Mouse (Mus musculus): ENCODE results near the gene Eps8. TPM values are rescaled to one million over a fixed set of nuclear protein-coding genes. Genes with fewer than 3 reads are reported as not detected.

Gene Eps8
- total RNA-seq (2021) = 10 to 100 TPM; 21.1 to 22.3 TPM
- long read RNA-seq, experiment 1, full-length matches to known transcripts = 17 of 22 reads
- long read RNA-seq, experiment 1, partial matches to known transcripts = 1 of 22 reads
- long read RNA-seq, experiment 1, other reads (novel, unspliced or antisense) = 4 of 22 reads
- long read RNA-seq, experiment 2, full-length matches to known transcripts = 19 of 27 reads
- long read RNA-seq, experiment 2, partial matches to known transcripts = 3 of 27 reads
- long read RNA-seq, experiment 2, other reads (novel, unspliced or antisense) = 5 of 27 reads

DNA sequence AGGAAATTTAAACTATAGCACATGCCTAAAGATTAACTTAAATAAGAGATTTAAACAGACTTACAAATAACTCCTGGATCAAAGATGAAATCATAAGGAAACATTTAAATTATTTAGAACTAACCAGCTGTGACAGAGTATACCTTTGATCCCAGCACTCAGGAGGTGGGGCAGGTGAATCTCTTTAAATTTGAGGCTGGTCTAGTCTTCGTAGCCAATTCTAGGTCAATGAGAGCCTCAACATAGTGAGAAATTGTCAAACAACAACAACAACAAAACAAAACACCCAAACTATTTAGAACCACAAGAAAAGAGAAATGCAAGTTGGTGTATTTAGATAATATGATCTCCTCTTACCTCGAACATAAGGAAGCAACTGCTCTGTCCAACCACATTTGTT, at the start of gene Eps8:
TSS of gene Eps8 (minus strand) at position 101 of the 400 bp plus-strand sequence.
- no peak for DNase-seq (ENCODE audit: low spot score in 2 of 2)

DNA sequence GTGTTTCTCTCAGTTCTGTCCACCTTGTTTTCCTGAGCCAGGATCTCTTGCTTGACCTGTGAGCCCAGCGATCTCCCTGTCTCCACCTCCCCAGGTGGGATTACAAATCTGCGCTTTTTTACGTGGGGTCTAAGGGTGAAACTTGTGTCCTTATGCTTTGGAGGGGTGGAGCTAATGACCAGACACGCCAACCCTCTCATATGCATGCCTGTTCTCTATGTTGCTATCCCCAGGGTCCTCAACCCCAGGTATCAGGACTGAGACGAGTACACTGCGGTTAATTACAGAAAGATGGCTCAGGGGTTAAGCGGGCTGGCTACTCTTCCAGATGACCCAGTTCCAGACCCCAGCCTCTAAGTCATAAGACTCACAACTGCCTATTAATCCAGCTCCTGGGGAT, 48.8 kb upstream of the Eps8 start:
- no peak for DNase-seq (ENCODE audit: low spot score in 2 of 2)

DNA sequence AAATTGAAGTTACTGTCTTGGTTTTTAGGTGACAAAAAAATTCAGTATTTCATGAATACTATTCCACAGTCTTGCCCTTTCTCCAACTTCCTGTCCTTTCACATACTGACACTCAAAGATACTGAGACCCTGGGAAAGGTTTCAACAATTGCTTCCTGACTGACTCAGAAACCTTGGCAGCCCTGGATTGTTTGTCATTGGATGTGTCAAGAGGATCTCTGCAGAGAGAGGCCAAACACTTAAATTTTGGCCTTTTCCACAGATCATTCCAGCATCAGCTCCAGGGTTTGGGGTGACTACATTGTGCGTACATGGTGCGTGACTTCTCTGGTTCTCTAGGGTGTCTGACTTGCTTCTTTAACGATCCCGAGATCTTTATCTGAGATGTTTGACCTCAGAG, 48.2 kb upstream of the Eps8 start:
- no peak for DNase-seq (ENCODE audit: low spot score in 2 of 2)

DNA sequence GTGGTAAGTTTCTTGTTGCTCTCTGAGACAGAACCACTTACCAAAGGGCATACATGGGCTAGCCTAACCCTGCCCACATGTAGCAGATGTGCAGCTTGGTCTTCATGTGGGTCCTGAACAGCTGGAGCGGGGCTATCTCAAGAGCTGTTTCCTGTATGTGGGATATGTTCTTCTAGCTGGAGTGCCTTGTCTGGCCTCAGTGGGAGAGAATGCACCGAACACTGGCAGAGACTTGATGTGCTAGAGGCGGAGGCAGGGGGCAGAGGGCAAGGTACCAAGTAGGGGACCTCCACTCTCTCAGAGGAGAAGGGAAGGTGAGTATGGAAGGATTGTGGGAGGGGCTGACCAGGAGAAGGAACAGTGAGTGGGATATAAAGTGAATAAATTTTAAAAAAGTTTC, 47.5 kb upstream of the Eps8 start:
- DNase-seq (ENCODE audit: low spot score in 2 of 2) = no peak

DNA sequence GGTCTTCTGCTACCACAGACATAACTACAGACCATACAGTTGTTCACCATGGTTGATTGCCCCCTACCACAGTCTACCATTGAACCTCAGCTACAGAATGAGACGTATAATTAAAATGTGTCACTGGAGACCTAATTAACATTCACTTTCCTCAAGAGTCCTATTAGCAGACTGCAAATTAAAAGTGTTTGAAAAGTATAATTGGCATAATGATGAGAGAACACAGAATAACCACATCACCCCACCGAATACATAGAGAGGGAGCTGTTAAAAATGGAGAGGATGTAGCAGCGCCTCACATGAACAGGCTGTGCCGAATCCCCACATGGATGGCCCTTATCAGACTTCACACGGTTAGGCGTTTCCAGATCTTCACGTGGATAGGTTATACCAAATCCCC, 44.8 kb upstream of the Eps8 start:
- DNase-seq (ENCODE audit: low spot score in 2 of 2) = no peak

DNA sequence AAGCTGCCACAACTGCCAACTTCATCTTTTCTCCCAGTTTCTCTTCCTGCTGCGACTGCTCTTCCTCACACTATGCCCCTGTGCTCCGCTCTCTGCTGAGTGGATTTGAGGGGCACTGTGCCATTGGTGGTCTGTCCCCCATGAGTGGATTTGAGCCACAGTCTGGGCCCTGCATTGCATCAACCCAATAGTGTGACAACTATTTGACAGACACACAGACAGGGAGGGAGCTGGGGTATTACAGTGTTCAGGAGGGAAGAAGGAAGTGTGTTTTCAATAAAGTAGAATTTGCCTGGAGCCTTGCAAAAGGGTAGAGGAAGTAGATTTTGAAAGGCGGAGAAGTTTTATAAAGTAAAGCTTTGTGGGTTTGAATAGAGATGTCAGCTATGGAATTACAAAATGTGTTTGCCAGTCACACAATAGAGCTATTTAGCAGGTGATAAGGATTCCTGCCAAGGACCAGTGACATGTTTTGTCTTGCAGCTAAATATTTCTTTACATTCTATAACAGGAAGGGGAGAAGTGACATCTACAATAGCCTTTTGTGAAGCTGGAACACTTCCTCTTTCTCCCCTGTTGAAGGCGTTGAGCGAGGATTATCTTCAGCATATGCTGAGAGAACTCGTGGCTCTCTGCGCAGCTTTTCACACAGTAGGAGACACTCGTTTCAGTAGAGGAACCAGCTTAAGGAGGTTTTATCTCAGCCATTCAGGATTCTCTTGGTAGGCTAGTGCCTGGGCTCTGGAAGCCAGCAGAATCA, 41.9 kb upstream of the Eps8 start:
- DNase-seq (ENCODE audit: low spot score in 2 of 2) = no peak

DNA sequence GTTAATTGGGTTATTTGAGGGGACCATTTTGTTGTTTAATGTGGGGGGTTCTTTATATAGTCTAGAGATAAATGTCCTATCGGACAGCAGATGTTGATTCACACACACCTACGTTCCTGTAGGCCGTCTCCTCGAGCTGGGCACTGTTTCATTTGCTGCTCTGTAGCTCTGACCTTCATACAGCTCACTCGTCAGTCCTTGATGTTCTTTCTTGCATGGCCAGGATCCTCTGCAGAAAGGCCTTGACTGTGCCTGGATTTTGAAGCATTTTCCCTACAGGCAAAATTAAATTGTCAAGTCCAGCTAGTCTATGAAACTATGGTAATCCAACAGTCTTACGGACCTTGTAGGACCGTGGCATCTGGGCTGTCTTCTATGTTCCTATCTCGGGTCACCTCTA, 40.4 kb upstream of the Eps8 start:
- DNase-seq (ENCODE audit: low spot score in 2 of 2) = no peak

DNA sequence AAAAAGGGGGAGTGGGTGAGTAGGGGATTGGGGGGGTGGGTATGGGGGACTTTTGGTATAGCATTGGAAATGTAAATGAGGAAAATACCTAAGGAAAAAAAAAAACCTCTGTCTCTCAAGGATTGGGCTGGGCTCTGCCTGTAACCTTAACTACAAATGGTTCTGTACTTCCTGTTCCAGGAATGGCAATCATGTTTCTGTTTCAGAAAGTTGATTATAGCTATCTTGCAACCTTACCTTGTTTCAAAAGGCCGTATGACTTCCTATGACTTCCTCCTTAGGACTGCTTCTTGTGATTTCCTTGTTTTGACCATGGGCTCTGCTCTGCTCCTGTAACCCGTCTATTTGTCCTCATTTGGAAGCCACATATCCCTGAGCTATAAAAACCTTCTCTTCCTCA, 39.6 kb upstream of the Eps8 start:
- no peak for DNase-seq (ENCODE audit: low spot score in 2 of 2)

DNA sequence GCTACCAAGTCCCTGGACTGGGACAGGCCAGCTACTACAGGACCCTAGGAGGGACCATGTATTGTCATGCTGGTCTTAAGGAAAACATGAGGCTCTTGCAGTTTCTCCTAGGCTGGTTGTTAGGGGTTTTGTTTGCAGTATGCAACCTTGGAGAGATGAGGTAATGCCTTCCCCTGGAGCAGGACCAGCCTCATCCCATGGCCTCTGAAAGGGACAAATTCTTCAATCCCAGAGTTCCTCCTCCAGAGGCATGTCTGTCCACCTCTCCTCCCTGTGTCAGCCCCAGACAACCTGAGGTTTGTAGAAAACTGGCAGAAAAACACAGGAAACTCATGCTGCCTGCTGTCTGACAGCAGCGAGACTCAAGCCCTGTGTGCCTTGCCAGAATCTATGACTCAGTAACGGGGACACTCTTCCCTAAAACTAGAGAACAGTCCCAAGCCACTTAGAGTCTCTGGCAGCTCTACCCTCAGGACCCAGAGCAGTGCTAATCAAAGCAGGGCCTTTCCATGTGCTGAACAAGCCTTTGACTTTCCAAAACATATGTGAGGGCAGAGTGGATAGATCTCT, 36.0 kb upstream of the Eps8 start:
- no peak for DNase-seq (ENCODE audit: low spot score in 2 of 2)

DNA sequence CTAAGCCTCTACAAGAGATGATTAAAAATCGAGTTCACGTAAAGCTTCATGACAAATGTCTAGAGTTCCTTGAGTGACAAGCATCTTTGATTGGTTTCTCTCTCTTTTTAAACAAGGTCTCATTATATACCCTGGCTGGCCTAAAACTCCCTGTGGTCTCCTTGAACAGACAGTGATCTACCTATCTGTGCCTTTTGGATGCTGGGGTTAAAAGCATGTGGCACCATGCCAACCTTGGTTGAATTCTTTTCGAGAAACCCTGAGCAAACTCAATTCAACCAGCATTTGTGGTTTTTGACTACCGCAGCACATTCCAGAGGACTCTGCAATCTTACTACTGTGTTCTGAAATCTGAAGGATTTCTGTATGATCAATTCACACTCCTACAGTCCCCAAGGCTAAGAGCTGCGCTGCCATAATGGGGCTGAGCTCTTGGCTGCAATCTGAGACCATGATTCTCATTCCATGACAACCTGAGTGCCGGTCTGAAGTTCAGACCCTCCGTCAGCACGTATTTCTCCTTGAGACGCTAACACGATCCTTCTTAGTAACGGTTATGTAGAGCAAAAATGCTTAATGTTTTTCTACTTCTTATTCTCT, 33.9 kb upstream of the Eps8 start:
- no peak for DNase-seq (ENCODE audit: low spot score in 2 of 2)

DNA sequence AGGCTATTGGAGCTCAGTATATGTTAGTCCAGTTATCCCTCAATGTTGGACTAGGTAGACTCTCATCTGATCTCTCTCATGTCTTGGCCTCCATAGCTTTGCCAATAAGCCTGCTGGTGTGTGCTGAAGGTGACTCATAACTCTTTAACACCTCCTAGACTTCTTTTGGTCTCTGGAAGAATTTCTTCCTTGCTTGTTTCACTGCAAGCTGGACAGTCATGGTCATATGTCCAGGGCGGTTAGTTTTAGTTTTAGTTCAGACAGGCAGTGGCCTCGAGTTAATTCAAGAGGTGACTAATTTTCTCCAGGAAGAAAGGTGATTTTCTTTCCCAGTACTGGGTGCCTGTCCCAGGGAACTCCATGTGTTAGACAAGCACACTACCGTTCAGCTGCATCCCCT, 33.4 kb upstream of the Eps8 start:
- no peak for DNase-seq (ENCODE audit: low spot score in 2 of 2)

DNA sequence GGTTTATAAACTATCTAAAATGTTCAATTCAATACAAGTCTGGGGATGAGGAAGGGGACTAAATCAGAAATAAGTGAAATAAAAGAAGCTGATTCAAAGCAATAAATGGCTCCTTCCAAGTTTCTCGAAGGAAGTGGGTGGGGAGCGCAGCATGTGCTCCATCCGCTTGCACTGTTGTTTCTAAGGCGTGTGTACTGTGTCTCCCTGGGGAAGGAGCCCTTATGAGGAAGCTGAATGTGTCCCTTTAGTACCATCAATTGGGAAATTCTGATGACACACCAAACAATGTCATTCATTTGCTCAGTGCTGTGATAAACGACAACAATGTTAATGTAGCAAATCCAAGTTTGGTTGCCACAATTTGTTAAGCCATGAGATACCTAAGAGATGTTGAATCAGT, 33.0 kb upstream of the Eps8 start:
- DNase-seq (ENCODE audit: low spot score in 2 of 2) = no peak

DNA sequence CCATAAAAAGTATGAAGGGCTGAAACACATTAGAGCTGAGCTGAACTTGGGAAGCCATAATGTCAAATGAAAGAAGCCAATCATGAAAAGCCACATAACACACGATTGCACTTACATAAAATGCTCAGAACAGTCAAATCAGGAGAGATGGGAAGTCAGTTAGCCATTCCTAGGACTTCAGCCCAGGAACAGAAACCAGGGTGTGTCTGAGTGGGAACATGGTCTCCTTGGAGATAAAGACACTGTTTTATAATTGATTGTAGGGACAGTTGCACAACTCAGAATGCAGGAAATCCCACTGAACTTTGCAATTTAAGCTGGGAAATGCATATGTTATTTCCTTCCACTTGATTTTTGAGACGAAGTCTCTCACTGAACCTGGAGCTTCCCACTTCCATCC, 28.0 kb upstream of the Eps8 start:
- DNase-seq (ENCODE audit: low spot score in 2 of 2) = no peak

DNA sequence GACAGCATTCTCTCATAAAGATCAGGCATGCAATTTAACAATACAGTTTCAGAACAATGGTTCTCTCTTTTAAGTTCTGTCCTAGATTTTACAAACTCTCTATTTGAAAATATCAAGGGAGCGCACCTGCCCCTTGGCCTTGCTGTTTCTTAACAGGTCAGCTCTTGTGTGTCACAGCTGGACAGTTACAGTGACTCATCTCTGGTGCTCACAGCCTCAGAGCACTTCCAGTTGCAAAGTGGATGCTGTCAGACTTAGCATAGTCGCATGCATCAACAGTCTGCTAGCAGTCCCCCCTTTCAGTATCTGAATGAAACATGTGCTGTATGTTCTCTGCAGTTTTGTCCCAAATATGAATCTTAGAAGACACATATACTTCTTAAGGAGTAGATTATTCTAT, 26.3 kb upstream of the Eps8 start:
- no peak for DNase-seq (ENCODE audit: low spot score in 2 of 2)

DNA sequence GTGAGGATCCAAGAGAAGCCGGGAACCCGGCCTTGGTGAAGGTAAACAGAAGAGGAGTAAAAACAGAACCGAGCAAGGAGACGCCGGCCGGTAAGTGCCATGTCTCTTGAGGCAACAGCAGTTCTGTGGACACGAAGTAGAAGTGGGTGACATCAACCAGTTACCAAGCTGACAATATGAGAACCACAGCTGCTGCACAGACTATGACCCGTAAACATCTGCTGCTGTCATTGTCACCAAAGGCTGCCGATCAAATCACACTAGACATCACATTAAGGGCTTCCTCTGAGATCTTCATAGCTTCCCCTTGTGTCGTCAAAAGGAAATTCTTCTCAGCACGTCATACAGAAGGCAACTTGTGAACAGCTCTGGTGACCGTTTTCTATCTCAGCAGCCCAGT, 21.9 kb upstream of the Eps8 start:
- no peak for DNase-seq (ENCODE audit: low spot score in 2 of 2)

DNA sequence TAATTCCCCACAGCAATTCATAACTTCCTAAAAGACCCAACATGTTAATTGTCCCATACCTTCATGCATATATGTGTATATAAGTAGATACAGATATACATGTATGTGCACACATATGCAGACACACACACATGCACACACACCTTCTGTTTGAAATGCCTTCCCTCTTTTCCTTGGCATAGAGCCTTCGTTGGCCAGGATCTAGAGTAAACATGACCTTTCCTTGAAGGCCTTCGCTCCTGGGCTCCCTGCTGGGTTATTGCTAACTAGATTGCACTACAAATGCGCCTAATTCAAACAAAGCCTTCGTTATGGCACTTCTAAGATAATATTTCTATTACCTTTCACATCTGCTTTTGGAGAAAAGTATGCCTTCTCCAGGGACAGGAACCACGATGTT, 20.9 kb upstream of the Eps8 start:
- DNase-seq (ENCODE audit: low spot score in 2 of 2) = no peak

DNA sequence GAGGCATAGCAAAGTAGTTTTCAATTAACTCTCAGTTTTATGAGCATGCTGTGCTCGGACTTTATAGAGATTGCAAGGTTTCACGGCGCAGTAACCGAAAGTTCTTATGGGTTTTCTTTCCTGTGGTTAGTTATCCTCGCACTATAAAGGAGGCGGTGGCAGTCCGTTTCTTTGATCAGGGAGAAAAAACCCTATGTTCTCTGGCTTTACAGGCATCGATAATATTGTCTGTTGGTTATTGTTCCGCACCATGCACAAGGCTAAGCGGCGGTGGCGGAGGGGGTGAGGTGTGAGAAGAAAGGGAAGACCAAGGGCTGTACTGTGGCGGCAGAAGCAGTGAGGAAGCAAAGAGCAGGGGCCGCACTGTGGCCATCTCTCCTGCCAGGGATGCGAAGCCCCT, 18.6 kb upstream of the Eps8 start:
- DNase-seq (ENCODE audit: low spot score in 2 of 2) = no peak

DNA sequence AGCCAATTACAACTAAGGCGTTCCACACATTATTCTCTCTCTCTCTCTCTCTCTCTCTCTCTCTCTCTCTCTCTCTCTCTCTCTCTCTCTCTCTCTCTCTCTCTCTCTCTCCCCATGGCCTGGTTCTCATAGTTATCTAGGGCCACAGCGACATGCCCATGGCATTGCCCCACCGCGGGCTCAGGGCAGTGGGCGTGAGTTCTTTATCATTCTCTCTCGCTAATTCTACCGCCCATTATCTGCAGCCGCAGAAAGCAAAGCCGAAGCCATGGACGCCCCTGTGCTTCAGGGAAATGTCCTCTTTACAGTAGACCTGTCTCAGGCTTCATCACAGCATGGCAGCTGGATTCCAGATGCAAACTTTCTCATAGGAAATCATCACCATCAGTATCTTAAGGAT, 16.9 kb upstream of the Eps8 start:
- DNase-seq (ENCODE audit: low spot score in 2 of 2) = no peak

DNA sequence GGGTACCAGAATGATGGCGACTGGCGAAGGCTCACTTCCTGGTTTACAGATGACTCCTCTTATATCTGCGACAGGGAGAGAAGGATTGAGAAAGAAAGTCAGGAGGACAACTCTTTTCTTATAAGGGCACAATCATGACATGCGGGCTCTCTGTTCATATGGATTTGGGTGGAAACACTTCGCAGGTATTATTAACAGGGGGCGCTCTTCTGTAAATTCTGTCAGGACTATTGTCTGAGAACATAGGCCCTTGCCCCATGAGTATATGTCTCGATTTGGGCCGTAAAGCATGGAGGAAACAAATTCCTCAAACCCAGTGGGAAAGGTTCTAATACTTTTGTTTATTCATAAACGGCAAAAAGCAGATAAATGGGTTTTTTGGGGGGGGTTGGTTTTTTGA, 16.1 kb upstream of the Eps8 start:
- DNase-seq (ENCODE audit: low spot score in 2 of 2) = no peak

DNA sequence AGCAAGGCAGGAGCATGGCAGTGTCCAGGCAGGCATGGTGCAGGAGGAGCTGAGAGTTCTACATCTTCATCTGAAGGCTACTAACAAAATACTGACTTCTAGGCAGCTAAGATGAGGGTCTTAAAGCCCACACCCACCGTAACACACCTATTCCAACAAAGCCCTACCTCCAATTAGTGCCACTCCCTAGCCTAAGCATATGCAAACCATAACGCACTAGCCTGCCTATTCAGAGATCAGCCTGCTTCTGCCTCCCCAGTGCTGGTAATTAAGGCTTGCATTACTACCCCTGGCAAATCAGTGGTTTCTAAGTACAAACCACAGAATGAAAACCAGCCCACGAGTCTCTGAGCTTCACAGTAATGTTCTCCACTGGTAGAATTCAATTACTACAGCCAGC, 15.2 kb upstream of the Eps8 start:
- no peak for DNase-seq (ENCODE audit: low spot score in 2 of 2)

DNA sequence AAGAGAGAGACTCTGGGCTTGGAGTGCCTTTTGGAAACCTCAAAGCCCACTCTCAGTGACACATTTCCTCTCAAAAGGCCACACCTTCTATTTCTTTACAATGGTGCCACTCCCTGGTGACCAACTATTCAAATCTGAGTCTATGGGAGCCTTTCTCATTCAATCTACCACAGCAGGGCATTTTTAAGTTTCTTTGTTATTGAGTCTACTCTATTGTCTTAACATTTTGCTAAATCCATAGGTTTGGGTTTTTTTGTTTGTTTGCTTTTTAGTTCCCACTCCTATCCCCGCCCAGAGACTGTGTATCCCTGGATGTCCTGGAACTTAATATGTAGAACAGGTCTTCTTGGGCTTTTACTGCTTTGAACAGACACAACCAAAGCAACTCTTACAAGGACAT, 14.8 kb upstream of the Eps8 start:
- no peak for DNase-seq (ENCODE audit: low spot score in 2 of 2)

DNA sequence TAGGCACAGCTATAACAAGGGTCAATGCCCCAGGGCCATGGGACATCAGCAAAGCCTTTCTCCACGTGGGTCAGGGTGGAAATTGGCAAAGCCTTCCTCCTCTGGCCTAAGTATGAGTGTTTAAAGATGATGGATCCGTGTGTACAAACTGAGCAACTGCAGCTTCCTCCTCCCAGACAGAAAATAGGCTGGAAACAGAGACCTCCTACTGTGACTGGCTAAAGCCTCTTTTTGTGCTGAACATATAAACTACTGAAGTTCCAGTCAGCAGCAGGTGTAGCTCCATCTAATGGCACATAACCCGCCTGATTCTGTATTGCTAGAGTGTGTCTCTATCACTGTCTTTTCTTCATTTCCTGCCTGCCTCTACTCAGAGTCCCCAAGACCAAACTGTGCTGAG, 13.7 kb upstream of the Eps8 start:
- DNase-seq (ENCODE audit: low spot score in 2 of 2) = no peak

All from gastrocnemius, postnatal 4 days (tissue).